Mouse (Mus musculus): ENCODE results near the gene Hbb-bh1. TPM values are rescaled to one million over a fixed set of nuclear protein-coding genes. Genes with fewer than 3 reads are reported as not detected.
"Not testable (repeated sequence)": the region's sequence is repeated elsewhere in the genome, so short reads cannot be mapped to it uniquely, and the experiment has no call there.

Hbb-bh1 gene
- polyA plus RNA-seq, 1 experiment, result not detected

GRCm38 (mm10) chr7:103860855-103861254, 17.9 kb upstream of the Hbb-bh1 start:
- Histone ChIP-seq H3K36me3 (ENCODE audit: control insufficient read depth, insufficient read depth, low read length) (no peaks in the 10 kb centered on the region), H3K4me1 (ENCODE audit: control insufficient read depth, insufficient read depth, low read length) (no peaks in the 10 kb centered on the region), H3K4me3 (ENCODE audit: insufficient read depth, low read depth, low read length) (no peak overlapping the region), H3K27ac (ENCODE audit: insufficient read depth, low read depth, low read length) (no peak overlapping the region), H3K27me3 (replicated peaks; ENCODE audit: control insufficient read depth, insufficient read depth, low read length) (no peaks in the 10 kb centered on the region)
- WGBS, result 59% methylated on average over 1 of the region's 1 CpGs
- no peak for TF ChIP-seq CTCF (conservative IDR thresholded peaks at IDR 0.05; ENCODE audit: insufficient read depth, insufficient read length, low read depth, low read length)
- TF ChIP-seq POLR2A (IDR thresholded peaks at IDR 0.05; ENCODE audit: low read depth, low read length), result no peak
- no peak for DNase-seq

- Histone ChIP-seq H3K27me3 (replicated peaks; ENCODE audit: control insufficient read depth, insufficient read depth, low read length) (no peaks in the 10 kb centered on the region), H3K36me3 (ENCODE audit: control insufficient read depth, insufficient read depth, low read length) (no peaks in the 10 kb centered on the region), H3K27ac (ENCODE audit: insufficient read depth, low read depth, low read length) (no peak overlapping the region), H3K4me1 (ENCODE audit: control insufficient read depth, insufficient read depth, low read length) (no peaks in the 10 kb centered on the region), H3K4me3 (ENCODE audit: insufficient read depth, low read depth, low read length) (no peak overlapping the region)
- 59% methylated on average over 2 of the region's 2 CpGs for WGBS
- no peak for TF ChIP-seq CTCF (conservative IDR thresholded peaks at IDR 0.05; ENCODE audit: insufficient read depth, insufficient read length, low read depth, low read length)
- no peak for TF ChIP-seq POLR2A (IDR thresholded peaks at IDR 0.05; ENCODE audit: low read depth, low read length)
- no peak for DNase-seq
Measured at GRCm38 (mm10) chr7:103859076-103859475, 16.1 kb upstream of the Hbb-bh1 start.

- Histone ChIP-seq H3K4me3 (ENCODE audit: insufficient read depth, low read depth, low read length) (no peak overlapping the region), H3K4me1 (ENCODE audit: control insufficient read depth, insufficient read depth, low read length) (no peaks in the 10 kb centered on the region), H3K27me3 (replicated peaks; ENCODE audit: control insufficient read depth, insufficient read depth, low read length) (no peaks in the 10 kb centered on the region), H3K27ac (ENCODE audit: insufficient read depth, low read depth, low read length) (no peak overlapping the region), H3K36me3 (ENCODE audit: control insufficient read depth, insufficient read depth, low read length) (no peaks in the 10 kb centered on the region)
- WGBS, result 55% methylated on average over 1 of the region's 1 CpGs
- no peak for DNase-seq
- TF ChIP-seq POLR2A (IDR thresholded peaks at IDR 0.05; ENCODE audit: low read depth, low read length) (no peak), CTCF (conservative IDR thresholded peaks at IDR 0.05; ENCODE audit: insufficient read depth, insufficient read length, low read depth, low read length) (no peak)
Measured at GRCm38 (mm10) chr7:103854669-103855068, 11.7 kb upstream of the Hbb-bh1 start.

GRCm38 (mm10) chr7:103853090-103853489, 10.1 kb upstream of the Hbb-bh1 start, which contains the start of gene Hbb-y:
Hbb-y (minus strand) TSS chr7:103853216.
- Histone ChIP-seq H3K27me3 (replicated peaks; ENCODE audit: control insufficient read depth, insufficient read depth, low read length) (no peaks in the 10 kb centered on the region; the same call in 1 of the 2 replicates), H3K27ac (ENCODE audit: insufficient read depth, low read depth, low read length) (no peak within 1 kb of the TSS), H3K4me1 (ENCODE audit: control insufficient read depth, insufficient read depth, low read length) (no peaks in the 10 kb centered on the region), H3K4me3 (ENCODE audit: insufficient read depth, low read depth, low read length) (no peak within 1 kb of the TSS), H3K36me3 (ENCODE audit: control insufficient read depth, insufficient read depth, low read length) (no peaks in the 10 kb centered on the region)
- no peak for TF ChIP-seq POLR2A (IDR thresholded peaks at IDR 0.05; ENCODE audit: low read depth, low read length)
- no peak for TF ChIP-seq CTCF (conservative IDR thresholded peaks at IDR 0.05; ENCODE audit: insufficient read depth, insufficient read length, low read depth, low read length)
- DNase-seq, result no peak
- 60% methylated on average over 2 of the region's 2 CpGs for WGBS

GRCm38 (mm10) chr7:103844525-103845325, 1.8 kb upstream of the Hbb-bh1 start:
- no peak overlapping the region for H3K27ac ChIP-seq (ENCODE audit: insufficient read depth, low read depth, low read length)
- WGBS, result 38% methylated on average over 2 of the region's 2 CpGs
- H3K27me3 ChIP-seq (replicated peaks; ENCODE audit: control insufficient read depth, insufficient read depth, low read length), result no peaks in the 10 kb centered on the region; the same call in 1 of the 2 replicates
- TF ChIP-seq CTCF (conservative IDR thresholded peaks at IDR 0.05; ENCODE audit: insufficient read depth, insufficient read length, low read depth, low read length), result no peak
- TF ChIP-seq POLR2A (IDR thresholded peaks at IDR 0.05; ENCODE audit: low read depth, low read length), result no peak
- no peak for DNase-seq
- no peak overlapping the region for H3K4me3 ChIP-seq (ENCODE audit: insufficient read depth, low read depth, low read length)
- no peaks in the 10 kb centered on the region for H3K4me1 ChIP-seq (ENCODE audit: control insufficient read depth, insufficient read depth, low read length)
- no peaks in the 10 kb centered on the region for H3K36me3 ChIP-seq (ENCODE audit: control insufficient read depth, insufficient read depth, low read length)

- no peaks in the 10 kb centered on the region for H3K27me3 ChIP-seq (replicated peaks; ENCODE audit: control insufficient read depth, insufficient read depth, low read length)
- H3K4me1 ChIP-seq (ENCODE audit: control insufficient read depth, insufficient read depth, low read length), result no peaks in the 10 kb centered on the region
- H3K27ac ChIP-seq (ENCODE audit: insufficient read depth, low read depth, low read length), result no peak within 1 kb of the TSS
- WGBS, result 65% methylated on average over 3 of the region's 3 CpGs
- no peaks in the 10 kb centered on the region for H3K36me3 ChIP-seq (ENCODE audit: control insufficient read depth, insufficient read depth, low read length)
- DNase-seq, result no peak
- TF ChIP-seq POLR2A (IDR thresholded peaks at IDR 0.05; ENCODE audit: low read depth, low read length), result no peak
- TF ChIP-seq CTCF (conservative IDR thresholded peaks at IDR 0.05; ENCODE audit: insufficient read depth, insufficient read length, low read depth, low read length), result no peak
- no peak within 1 kb of the TSS for H3K4me3 ChIP-seq (ENCODE audit: insufficient read depth, low read depth, low read length)
Measured at GRCm38 (mm10) chr7:103840268-103840667, 2.7 kb downstream of the Hbb-bh1 start, which contains the start of gene Hbb-bh2. Hbb-bh2 (minus strand) TSS chr7:103840520.

GRCm38 (mm10) chr7:103827808-103828207, 15.2 kb downstream of the Hbb-bh1 start, which contains the start of gene Hbb-bs:
Hbb-bs (minus strand) TSS chr7:103828096.
- Histone ChIP-seq H3K4me1 (ENCODE audit: control insufficient read depth, insufficient read depth, low read length) (no peaks in the 10 kb centered on the region), H3K36me3 (ENCODE audit: control insufficient read depth, insufficient read depth, low read length) (no peaks in the 10 kb centered on the region), H3K4me3 (ENCODE audit: insufficient read depth, low read depth, low read length) (no peak within 1 kb of the TSS), H3K27me3 (replicated peaks; ENCODE audit: control insufficient read depth, insufficient read depth, low read length) (no peaks in the 10 kb centered on the region), H3K27ac (ENCODE audit: insufficient read depth, low read depth, low read length) (no peak within 1 kb of the TSS)
- 93% methylated on average over 4 of the region's 4 CpGs for WGBS
- no peak for TF ChIP-seq CTCF (conservative IDR thresholded peaks at IDR 0.05; ENCODE audit: insufficient read depth, insufficient read length, low read depth, low read length)
- TF ChIP-seq POLR2A (IDR thresholded peaks at IDR 0.05; ENCODE audit: low read depth, low read length), result no peak
- no peak for DNase-seq

GRCm38 (mm10) chr7:103827139-103827538, 15.8 kb downstream of the Hbb-bh1 start:
- WGBS, result no CpG with 5 or more reads among the region's 2 CpGs

More at GRCm38 (mm10) chr7:103827139-103827538, 15.8 kb downstream of the Hbb-bh1 start:
- H3K4me1 ChIP-seq (ENCODE audit: control insufficient read depth, insufficient read depth, low read length); H3K36me3 ChIP-seq (ENCODE audit: control insufficient read depth, insufficient read depth, low read length); H3K27ac ChIP-seq (ENCODE audit: insufficient read depth, low read depth, low read length); H3K4me3 ChIP-seq (ENCODE audit: insufficient read depth, low read depth, low read length); H3K27me3 ChIP-seq (replicated peaks; ENCODE audit: control insufficient read depth, insufficient read depth, low read length); DNase-seq: not testable (repeated sequence)
